Mouse (Mus musculus): Measurements from ENCODE around the gene Hspa12b. TPM values are rescaled to one million over a fixed set of nuclear protein-coding genes. Genes with fewer than 3 reads are reported as not detected.
A peak's percentile ranks its signal among the peaks of the same experiment; 100 is the strongest.

Hspa12b gene
- polyA plus RNA-seq, 1 experiment from 2014 or later = 18.1 TPM

GRCm38 (mm10) chr2:131171401-131172104 is 44.5 kb downstream of the Hspa12b start:
- H3K9ac ChIP-seq = no peak overlapping the region
- 7% methylated on average over 43 of the region's 43 CpGs for WGBS
- H3K4me2 ChIP-seq (replicated peaks) = peak overlapping the region; percentile 56
- H3K4me3 ChIP-seq (replicated peaks) = peak overlapping the region; percentile 34
- H3K36me3 ChIP-seq = peaks cover 4% of the 10 kb centered on the region; the same call in 1 of the 2 replicates
- no peak overlapping the region for H3K27ac ChIP-seq (replicated peaks)
- peaks cover 26% of the 10 kb centered on the region for H3K27me3 ChIP-seq
- H3K4me1 ChIP-seq = peaks cover 44% of the 10 kb centered on the region
- ATAC-seq (ENCODE audit: insufficient number of reproducible peaks, low FRiP score, low TSS enrichment, low read depth) = 0 out of 2 replicates have a peak, but pooled peaks have one; percentile 36
- H3K9me3 ChIP-seq (replicated peaks) = no peaks in the 10 kb centered on the region

- Histone ChIP-seq H3K27me3 (peaks cover 26% of the 10 kb centered on the region), H3K36me3 (peaks cover 11% of the 10 kb centered on the region; the same call in 1 of the 2 replicates), H3K4me1 (peaks cover 52% of the 10 kb centered on the region), H3K9ac (no peak overlapping the region; the same call in 1 of the 2 replicates), H3K4me3 (replicated peaks) (no peak overlapping the region), H3K4me2 (replicated peaks) (no peak overlapping the region), H3K9me3 (replicated peaks) (no peaks in the 10 kb centered on the region), H3K27ac (replicated peaks) (no peak overlapping the region; the same call in 1 of the 2 replicates)
- no peak for ATAC-seq (ENCODE audit: insufficient number of reproducible peaks, low FRiP score, low TSS enrichment, low read depth)
- 52% methylated on average over 9 of the region's 9 CpGs for WGBS
These were observed 45.2 kb downstream of the Hspa12b start for GRCm38 (mm10) chr2:131172322-131172721.

GRCm38 (mm10) chr2:131174700-131175099 is 47.6 kb downstream of the Hspa12b start:
- no peak for ATAC-seq (ENCODE audit: insufficient number of reproducible peaks, low FRiP score, low TSS enrichment, low read depth)
- Histone ChIP-seq H3K27me3 (peaks cover 26% of the 10 kb centered on the region), H3K36me3 (peaks cover 14% of the 10 kb centered on the region; the same call in 1 of the 2 replicates), H3K4me1 (peaks cover 66% of the 10 kb centered on the region), H3K27ac (replicated peaks) (no peak overlapping the region), H3K9ac (no peak overlapping the region), H3K9me3 (replicated peaks) (no peaks in the 10 kb centered on the region), H3K4me2 (replicated peaks) (peak overlapping the region; percentile 78), H3K4me3 (replicated peaks) (peak overlapping the region; percentile 42)
- WGBS = 6% methylated on average over 11 of the region's 11 CpGs

GRCm38 (mm10) chr2:131175286-131175944 is 48.3 kb downstream of the Hspa12b start:
- Histone ChIP-seq H3K4me2 (replicated peaks) (no peak overlapping the region), H3K36me3 (peaks cover 14% of the 10 kb centered on the region; the same call in 1 of the 2 replicates), H3K27me3 (peaks cover 26% of the 10 kb centered on the region), H3K9ac (no peak overlapping the region), H3K9me3 (replicated peaks) (no peaks in the 10 kb centered on the region), H3K4me1 (peaks cover 64% of the 10 kb centered on the region), H3K27ac (replicated peaks) (peak overlapping the region; percentile 60; the same call in 1 of the 2 replicates), H3K4me3 (replicated peaks) (no peak overlapping the region)
- no peak for ATAC-seq (ENCODE audit: insufficient number of reproducible peaks, low FRiP score, low TSS enrichment, low read depth)
- 80% methylated on average over 3 of the region's 3 CpGs for WGBS

- ATAC-seq (ENCODE audit: insufficient number of reproducible peaks, low FRiP score, low TSS enrichment, low read depth) = no peak
- WGBS = 81% methylated on average over 1 of the region's 1 CpGs
- Histone ChIP-seq H3K4me1 (peaks cover 63% of the 10 kb centered on the region), H3K9ac (no peak overlapping the region), H3K9me3 (replicated peaks) (no peaks in the 10 kb centered on the region), H3K27me3 (peaks cover 25% of the 10 kb centered on the region), H3K27ac (replicated peaks) (peak overlapping the region; percentile 60; the same call in 1 of the 2 replicates), H3K36me3 (peaks cover 14% of the 10 kb centered on the region; the same call in 1 of the 2 replicates), H3K4me2 (replicated peaks) (no peak overlapping the region), H3K4me3 (replicated peaks) (no peak overlapping the region)
These were observed 48.8 kb downstream of the Hspa12b start for GRCm38 (mm10) chr2:131175945-131176309.

- Histone ChIP-seq H3K36me3 (peaks cover 14% of the 10 kb centered on the region; the same call in 1 of the 2 replicates), H3K27ac (replicated peaks) (peak overlapping the region; percentile 60), H3K9ac (no peak overlapping the region), H3K4me1 (peaks cover 57% of the 10 kb centered on the region), H3K4me2 (replicated peaks) (peak overlapping the region; percentile 89), H3K4me3 (replicated peaks) (0 out of 2 replicates have a peak overlapping the region, but pooled peaks have one; percentile 80), H3K9me3 (replicated peaks) (no peaks in the 10 kb centered on the region), H3K27me3 (peaks cover 20% of the 10 kb centered on the region)
- WGBS = 48% methylated on average over 5 of the region's 5 CpGs
- ATAC-seq (ENCODE audit: insufficient number of reproducible peaks, low FRiP score, low TSS enrichment, low read depth) = no peak
These were observed 49.4 kb downstream of the Hspa12b start for GRCm38 (mm10) chr2:131176491-131176890.

- Histone ChIP-seq H3K36me3 (peaks cover 14% of the 10 kb centered on the region; the same call in 1 of the 2 replicates), H3K9ac (peak overlapping the region; percentile 35; the same call in 1 of the 2 replicates), H3K27me3 (peaks cover 5% of the 10 kb centered on the region; the same call in 1 of the 2 replicates), H3K4me3 (replicated peaks) (peak overlapping the region; percentile 80), H3K27ac (replicated peaks) (0 out of 2 replicates have a peak overlapping the region, but pooled peaks have one; percentile 60), H3K9me3 (replicated peaks) (no peaks in the 10 kb centered on the region), H3K4me2 (replicated peaks) (peak overlapping the region; percentile 89), H3K4me1 (peaks cover 51% of the 10 kb centered on the region)
- 84% methylated on average over 9 of the region's 9 CpGs for WGBS
- ATAC-seq (ENCODE audit: insufficient number of reproducible peaks, low FRiP score, low TSS enrichment, low read depth) = no peak
These were observed 50.9 kb downstream of the Hspa12b start for GRCm38 (mm10) chr2:131177932-131178331.

GRCm38 (mm10) chr2:131178828-131179245 is 51.8 kb downstream of the Hspa12b start:
- Histone ChIP-seq H3K4me1 (peaks cover 51% of the 10 kb centered on the region), H3K4me2 (replicated peaks) (peak overlapping the region; percentile 89), H3K9ac (peak overlapping the region; percentile 97), H3K9me3 (replicated peaks) (no peaks in the 10 kb centered on the region), H3K36me3 (peaks cover 14% of the 10 kb centered on the region; the same call in 1 of the 2 replicates), H3K4me3 (replicated peaks) (peak overlapping the region; percentile 80), H3K27me3 (no peaks in the 10 kb centered on the region), H3K27ac (replicated peaks) (peak overlapping the region; percentile 92)
- 35% methylated on average over 26 of the region's 26 CpGs for WGBS
- ATAC-seq (ENCODE audit: insufficient number of reproducible peaks, low FRiP score, low TSS enrichment, low read depth) = no peak

- Histone ChIP-seq H3K36me3 (peaks cover 14% of the 10 kb centered on the region; the same call in 1 of the 2 replicates), H3K27me3 (no peaks in the 10 kb centered on the region), H3K4me2 (replicated peaks) (peak overlapping the region; percentile 89), H3K4me3 (replicated peaks) (peak overlapping the region; percentile 80), H3K4me1 (peaks cover 49% of the 10 kb centered on the region), H3K9me3 (replicated peaks) (no peaks in the 10 kb centered on the region), H3K27ac (replicated peaks) (peak overlapping the region; percentile 92), H3K9ac (peak overlapping the region; percentile 97)
- ATAC-seq (ENCODE audit: insufficient number of reproducible peaks, low FRiP score, low TSS enrichment, low read depth) = peak; percentile 30
- WGBS = under 1% methylated on average over 67 of the region's 67 CpGs
These were observed 52.3 kb downstream of the Hspa12b start for GRCm38 (mm10) chr2:131179246-131179886.

GRCm38 (mm10) chr2:131179990-131180587 is 53.0 kb downstream of the Hspa12b start, which contains the start of gene Cenpb:
Gene Cenpb (minus strand): TSS chr2:131180067.
- Histone ChIP-seq H3K27ac (replicated peaks) (peak within 1 kb of the TSS; percentile 92), H3K27me3 (no peaks in the 10 kb centered on the region), H3K9ac (peak within 1 kb of the TSS; percentile 97), H3K4me2 (replicated peaks) (peak within 1 kb of the TSS; percentile 89), H3K4me3 (replicated peaks) (peak within 1 kb of the TSS; percentile 80), H3K36me3 (peaks cover 14% of the 10 kb centered on the region; the same call in 1 of the 2 replicates), H3K9me3 (replicated peaks) (no peaks in the 10 kb centered on the region), H3K4me1 (peaks cover 44% of the 10 kb centered on the region)
- WGBS = 2% methylated on average over 57 of the region's 57 CpGs
- ATAC-seq (ENCODE audit: insufficient number of reproducible peaks, low FRiP score, low TSS enrichment, low read depth) = peak; percentile 85

Data from embryonic facial prominence, embryonic 15.5 days (tissue).